Mouse (Mus musculus): ENCODE measurements around the gene Armc7.
"Not testable (repeated sequence)": the region's sequence is repeated elsewhere in the genome, so short reads cannot be mapped to it uniquely, and the experiment has no call there.

The Armc7 gene

DNA sequence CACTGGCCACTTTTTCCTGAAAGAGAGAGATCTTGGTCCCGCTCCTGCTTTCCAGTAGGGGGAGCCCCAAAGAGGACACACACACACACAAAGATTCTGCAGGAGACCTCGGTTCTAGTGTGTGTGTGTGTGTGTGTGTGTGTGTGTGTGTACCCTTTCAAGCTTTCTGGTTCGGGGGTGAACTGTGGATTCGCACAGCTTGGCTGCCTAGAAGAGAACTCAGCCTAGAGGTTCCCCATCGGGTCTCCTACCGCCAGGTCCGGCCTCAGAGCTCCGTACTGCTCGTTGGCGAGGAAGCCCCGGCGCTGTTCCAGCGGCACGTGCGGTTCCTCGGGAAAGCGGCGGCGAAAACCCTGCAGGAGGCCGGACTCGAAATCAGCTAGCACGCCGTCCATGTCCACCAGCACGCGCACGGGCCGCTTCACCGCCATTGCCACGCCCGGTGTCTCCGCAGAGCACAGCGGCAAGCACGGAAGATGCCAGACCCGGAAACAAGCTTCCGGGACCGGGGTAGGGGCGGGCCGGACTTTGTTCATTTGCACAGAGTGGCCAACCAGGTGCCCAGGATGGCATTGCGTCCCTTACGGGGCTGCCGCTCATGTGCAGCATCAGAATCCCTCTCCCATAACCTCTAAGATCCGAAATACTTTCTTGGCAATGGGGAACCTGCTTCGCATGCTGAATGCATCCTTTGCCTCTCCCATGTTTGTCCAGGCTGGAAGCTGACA is 16.1 kb downstream of the Armc7 start, which contains the start of gene Nt5c:
Gene Nt5c, minus strand, starts transcription at position 507 of the 728 bp plus-strand sequence.
- DNase-seq: peak; percentile 76 to 81

GRCm38 (mm10) chr11:115492387-115492786 is 16.9 kb downstream of the Armc7 start:
- DNase-seq: no peak

- not testable (repeated sequence) for DNase-seq
These were observed 21.1 kb downstream of the Armc7 start for GRCm38 (mm10) chr11:115496559-115496958.

- DNase-seq: no peak
These were observed 27.2 kb downstream of the Armc7 start for GRCm38 (mm10) chr11:115502636-115503035.

DNA sequence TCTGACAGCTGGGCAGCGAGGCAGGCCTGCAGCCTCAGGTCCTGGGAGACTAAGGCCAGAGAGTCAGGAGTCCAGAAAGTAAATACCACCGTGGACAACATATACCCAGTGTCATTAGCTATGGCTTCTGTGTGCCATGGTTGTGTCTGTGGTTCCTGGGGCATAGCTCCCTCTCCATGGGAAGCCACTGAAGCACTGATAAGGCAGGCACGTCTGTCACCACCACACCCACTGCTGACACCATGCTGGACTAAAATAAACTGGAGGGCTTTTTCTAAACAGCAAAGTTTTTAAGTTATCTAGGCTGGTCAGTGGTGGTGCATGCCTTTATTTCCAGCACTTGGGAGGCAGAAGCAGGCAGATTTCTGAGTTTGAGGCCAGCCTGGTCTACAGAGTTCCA is 31.1 kb downstream of the Armc7 start:
- no peak for DNase-seq

GRCm38 (mm10) chr11:115508061-115508460 is 32.6 kb downstream of the Armc7 start:
- DNase-seq: no peak

GRCm38 (mm10) chr11:115509773-115510506 is 34.5 kb downstream of the Armc7 start:
- no peak for DNase-seq

DNA sequence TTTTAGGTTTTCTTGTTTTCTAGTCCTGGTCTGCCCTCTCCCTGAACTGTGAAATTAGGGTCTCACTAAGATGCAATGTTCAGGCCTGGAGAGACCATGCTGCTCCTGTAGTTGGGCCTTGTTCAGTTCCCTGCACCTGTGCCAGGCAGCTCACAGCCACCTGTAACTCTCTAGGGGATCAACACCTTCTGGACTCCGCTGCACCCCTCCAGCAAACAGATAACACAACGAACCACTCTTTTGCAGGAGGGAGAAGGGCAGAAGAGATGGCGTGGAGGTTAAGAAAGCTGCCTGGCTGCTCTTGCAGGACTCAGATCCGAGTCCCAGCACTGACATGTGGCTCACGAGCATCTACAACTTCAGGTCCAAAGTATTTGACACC is 35.0 kb downstream of the Armc7 start:
- DNase-seq: no peak

DNA sequence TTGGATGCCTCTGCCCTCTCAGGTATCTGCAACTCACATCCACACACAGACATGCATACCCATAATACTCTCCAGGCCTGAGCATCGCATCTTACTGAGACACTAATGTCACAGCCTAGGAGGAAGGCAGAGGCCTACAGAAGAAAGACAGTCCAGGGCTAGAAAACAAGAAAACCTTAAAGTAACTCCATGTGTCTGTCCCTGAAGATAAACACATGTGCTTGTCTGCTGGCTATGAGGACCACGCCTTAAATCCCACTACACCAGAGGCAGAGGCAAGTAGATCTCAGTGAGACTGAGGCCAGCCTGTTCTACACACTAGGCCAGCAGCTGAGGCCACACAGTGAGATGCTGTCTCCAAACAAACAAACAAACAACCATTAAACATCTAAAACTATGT is 35.7 kb downstream of the Armc7 start:
- DNase-seq: no peak

DNA sequence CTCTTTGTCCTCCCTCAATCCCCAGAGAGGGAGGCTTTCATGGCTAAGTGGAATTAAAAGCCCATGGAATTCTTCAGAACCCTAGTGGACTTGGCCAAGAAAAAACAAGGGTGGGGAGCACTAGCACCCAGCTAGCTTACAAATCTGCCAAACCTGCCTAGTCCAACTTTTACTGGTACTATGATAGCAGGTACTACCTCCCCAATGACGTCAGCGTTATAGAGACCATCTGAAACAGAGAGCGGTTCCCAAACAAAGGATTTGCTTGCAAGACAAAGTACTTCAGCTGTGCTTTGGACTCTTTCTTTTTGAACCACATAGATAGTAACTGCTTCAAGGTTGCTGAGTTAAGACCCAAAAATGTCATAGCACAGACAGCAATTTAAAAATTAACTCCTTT is 36.5 kb downstream of the Armc7 start:
- no peak for DNase-seq

GRCm38 (mm10) chr11:115512407-115513183 is 37.1 kb downstream of the Armc7 start:
- DNase-seq: peak in 1 of 2 experiments; percentile 10

DNA sequence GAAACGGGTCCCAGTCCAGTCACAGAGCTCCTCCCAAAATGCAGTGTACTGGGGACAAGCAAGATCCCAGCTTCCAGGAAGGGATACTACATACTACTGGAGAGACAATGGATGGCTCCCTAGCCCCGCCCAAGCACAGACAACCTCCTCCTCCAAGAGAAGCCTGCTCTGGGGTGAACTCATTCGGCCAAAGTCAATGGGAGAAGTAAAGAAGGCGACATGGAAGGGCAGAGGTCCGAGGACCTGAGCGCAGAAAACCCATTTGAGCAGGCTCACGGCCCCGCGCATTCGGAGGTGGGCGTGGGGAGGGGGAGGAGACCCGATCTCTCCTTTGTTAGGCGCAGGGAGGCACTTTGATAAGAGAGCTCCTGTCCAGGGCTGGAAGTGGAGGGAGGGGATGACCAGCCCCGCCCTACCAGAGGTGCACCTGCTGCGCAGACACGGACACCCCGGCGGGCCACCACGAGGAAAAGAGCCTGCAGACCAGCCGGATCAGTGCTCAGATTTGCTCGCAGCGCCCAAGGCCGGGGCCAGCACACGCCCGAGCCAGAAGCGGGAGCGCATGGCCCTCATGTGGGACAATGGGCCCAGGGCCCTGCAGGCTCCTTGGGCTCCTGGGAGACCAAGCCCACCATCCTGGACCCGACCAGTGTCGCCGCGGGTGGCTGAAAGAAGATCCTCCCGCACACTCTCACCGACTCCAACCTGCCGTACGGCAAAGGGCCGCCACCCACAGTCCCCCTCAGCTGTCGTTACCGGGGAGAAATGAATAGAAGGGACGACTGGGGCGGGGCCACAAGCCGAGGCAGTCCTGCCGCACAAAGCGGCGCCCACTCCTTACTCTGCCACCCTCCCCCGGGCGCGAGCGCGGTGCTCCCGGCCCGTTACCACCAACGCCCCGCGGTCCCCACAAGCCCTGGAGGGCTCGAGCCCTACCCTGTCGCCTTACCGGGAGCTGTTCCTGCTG is 38.1 kb downstream of the Armc7 start:
- DNase-seq: peak; percentile 14 to 24

DNA sequence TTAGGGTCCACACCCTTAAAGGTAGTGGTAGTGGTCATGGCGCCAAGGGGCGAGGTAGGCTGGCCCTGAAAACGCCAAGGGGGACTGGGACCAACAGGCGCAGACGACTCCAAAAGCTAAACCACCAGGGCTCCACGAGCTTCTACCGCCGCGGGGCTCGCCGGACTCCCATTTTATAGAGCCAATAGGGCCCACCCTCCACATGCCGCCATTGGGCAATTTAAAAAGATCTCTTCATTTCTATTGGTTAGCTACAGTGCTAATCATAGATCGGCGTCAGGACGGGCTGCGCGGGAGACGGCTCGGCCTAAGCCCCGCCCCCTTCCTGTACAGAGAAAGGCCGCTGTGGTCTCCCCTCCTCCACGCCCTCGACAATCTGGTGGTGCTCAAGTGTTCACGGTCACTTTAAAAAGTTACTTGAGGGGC is 38.8 kb downstream of the Armc7 start, which contains the start of gene Jpt1:
Gene Jpt1, minus strand, starts transcription at position 150 of the 426 bp plus-strand sequence.
- DNase-seq: peak; percentile 98

- no peak for DNase-seq
These were observed 39.6 kb downstream of the Armc7 start for GRCm38 (mm10) chr11:115515021-115515420.

DNA sequence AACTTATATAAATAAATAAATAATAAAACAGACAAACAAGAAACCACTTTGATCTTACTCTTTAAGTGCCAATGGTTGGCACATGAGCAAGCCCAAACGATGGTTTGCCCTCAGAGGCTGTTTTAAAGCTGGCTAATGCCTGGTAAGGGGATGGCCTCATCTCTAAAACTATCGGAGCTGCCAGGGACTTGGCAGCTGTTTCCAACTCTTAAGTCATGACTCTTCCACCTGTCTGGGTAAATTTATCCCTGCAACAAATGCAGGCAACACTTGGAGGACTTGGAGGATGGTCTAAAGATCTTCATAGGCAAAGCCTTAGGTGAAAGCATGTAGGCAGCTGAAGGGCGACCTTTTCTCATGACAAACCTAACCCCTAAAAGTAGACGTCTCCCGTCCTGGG is 41.5 kb downstream of the Armc7 start:
- DNase-seq: no peak

GRCm38 (mm10) chr11:115518693-115519092 is 43.2 kb downstream of the Armc7 start:
- no peak for DNase-seq

GRCm38 (mm10) chr11:115519581-115519980 is 44.1 kb downstream of the Armc7 start:
- no peak for DNase-seq

GRCm38 (mm10) chr11:115520218-115520617 is 44.8 kb downstream of the Armc7 start:
- no peak for DNase-seq

DNA sequence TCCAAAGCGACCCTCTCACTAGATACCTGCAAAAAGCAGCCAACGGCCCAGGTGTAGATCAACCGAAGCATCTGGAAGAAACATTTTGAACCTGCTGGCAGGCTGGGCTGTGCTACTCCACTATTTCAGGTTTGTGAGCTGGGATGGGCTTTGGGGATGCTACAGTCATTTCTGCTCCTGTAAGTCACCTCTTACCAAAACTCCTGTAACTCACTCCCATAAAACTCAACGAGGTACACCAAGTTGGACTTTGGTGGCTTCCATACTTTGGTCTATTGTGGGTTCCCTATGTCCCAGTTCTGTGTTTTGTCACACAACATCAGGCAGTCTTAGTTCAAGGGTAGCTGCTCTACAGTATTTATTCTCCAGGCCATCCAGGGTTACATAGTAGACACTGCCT is 45.6 kb downstream of the Armc7 start:
- DNase-seq: no peak

GRCm38 (mm10) chr11:115522238-115522637 is 46.8 kb downstream of the Armc7 start:
- no peak for DNase-seq

DNA sequence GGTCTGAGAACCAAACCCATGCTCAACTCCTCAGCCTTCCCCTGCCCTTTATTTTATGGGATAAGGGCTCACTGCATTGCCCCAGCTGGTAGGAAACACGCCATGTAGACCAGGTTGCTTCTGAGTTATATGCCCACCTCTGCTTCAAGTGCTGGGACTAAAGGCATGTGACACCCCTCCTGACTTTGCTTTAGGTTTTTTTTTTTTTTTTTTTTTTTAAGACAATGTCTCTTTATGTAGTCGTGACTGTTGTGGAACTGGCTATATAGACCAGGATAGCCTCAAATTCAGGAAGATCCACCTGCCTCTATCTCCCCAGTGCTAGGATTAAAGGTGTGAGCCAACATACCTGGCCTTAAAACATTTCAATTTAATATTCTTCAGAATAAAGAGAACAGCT is 47.2 kb downstream of the Armc7 start:
- no peak for DNase-seq

DNA sequence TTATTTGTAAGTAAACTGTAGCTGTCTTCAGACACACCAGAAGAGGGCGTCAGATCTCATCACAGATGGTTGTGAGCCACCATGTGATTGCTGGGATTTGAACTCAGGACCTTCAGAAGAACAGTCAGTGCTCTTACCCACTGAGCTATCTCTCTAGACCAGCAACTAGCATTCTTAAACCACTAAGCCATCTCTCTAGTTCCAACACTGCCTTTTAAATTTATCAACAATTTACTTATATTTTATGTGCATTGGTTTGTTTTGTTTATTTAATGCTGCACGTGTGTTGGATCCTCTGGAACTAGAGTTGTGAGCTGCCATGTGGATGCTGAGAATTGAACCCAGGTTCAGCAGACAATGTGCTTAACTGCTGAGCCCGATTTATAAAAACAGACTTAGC is 51.0 kb downstream of the Armc7 start:
- DNase-seq: not testable (repeated sequence)
